Mouse (Mus musculus): ENCODE data around the gene Eddm3b.
"Not testable (repeated sequence)": the region's sequence is repeated elsewhere in the genome, so short reads cannot be mapped to it uniquely, and the experiment has no call there.

The Eddm3b gene

DNA sequence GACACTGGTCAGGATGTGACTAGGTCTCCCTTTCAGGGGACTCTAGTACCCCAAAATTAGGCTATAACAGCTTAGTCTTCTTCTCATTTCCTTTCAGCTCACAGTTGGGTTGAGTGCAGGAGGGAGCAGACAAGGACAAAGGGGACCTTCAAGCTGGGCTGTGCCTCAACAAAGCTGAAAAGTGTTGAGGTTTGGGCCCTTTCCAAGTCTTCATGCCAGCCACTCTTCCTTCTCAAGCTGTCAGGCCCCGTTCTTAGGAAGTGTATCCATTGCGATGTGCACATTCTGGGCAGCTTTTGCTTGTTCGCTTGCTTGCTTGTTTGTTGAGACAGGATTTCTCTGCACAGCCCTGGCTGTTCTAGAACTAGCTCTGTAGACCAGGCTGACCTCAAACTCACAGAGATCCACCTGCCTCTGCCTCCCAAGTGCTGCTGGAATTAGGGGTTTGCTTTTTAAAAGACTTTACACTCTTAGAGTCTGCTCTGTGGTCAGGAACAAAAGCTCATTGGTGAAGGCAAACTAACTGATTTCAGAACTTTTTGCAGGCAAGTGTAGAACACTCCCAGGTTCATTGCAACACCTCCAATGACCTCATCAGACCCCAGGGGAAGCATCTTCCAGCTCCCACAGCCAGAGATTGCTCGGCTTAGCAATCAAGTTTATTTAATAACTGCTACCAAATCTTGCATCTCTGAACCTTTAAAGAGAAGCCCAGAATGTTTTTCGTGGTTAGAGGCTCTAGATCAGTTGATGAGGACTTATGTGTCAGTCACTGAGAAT, 19.9 kb upstream of the Eddm3b start:
- no peak for DNase-seq (ENCODE audit: low read depth)

DNA sequence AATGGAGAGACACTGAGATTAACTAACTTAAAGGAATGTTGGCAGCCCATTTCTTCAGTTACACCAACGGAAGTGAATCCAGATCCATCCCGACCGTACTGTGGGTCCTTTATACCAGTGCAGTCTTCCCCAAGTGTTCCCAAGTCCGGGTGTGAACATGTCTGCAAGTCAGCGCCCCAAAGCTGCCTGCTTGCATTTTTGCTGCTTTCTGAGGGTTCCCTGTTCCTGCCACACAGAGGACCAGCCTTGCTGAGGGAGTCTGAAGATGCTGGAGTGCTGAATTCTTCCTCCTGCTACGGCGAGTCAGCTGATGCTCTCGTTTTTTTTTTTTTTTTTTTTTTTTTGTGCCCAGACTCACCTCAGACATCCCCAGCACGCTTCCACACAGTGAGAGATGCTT, 19.3 kb upstream of the Eddm3b start:
- DNase-seq (ENCODE audit: low read depth): no peak

DNA sequence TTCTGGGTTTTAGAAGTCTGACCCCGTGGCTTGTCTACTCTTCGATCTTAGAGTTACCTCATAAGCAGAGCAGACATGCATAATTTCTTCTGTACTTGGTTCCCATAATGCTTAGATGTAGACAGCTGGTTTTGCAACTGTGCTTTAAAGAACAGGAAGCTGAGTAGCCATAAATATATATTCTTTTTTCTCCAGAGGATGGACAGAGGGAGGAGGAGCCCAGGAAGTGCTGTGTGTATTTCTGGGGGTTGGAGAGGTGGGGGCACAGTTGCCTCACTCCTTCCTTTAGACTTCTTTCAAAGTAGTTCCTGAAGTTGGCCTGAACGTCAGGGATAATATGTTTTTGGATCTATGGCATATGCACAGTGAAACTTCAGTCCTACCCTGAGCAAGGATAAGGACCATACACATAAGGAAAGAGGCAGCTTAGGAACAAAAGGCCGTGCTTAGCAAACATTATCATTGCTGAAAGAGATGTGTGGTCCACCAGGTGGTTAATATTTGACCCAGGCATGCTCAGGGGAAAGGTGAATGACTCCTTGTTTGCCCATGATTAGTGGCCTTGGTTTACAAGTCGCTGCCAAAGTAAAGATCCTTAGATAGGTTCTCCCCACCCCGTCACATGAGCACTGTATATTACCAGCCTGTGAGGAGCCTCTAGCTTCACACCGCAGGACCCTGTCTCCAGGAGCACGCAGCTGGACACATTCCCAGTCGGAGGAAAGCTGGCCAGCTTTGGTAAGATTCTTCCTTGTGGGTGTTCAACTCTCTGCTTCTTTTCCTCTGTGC, 18.3 kb upstream of the Eddm3b start:
- DNase-seq (ENCODE audit: low read depth): no peak

DNA sequence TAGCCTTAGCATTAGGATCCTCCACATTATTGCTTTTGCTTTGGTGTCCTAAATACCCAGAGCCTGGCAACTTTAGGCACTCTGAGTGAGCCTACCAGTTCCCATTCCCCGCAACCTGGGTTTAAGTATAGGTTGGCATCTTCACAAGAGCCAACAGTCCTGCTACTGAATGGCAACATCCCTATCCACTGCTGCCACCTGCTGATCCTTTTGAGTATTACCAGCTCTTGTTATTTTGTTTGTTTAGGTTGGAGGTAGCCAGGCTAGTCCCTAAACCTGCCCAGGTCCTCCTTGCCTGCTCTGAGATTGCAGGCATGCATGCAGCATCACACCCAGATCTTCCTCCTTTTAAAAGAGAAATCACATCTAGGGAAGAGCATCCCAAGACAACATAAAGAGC, 15.9 kb upstream of the Eddm3b start:
- not testable (repeated sequence) for DNase-seq (ENCODE audit: low read depth)

DNA sequence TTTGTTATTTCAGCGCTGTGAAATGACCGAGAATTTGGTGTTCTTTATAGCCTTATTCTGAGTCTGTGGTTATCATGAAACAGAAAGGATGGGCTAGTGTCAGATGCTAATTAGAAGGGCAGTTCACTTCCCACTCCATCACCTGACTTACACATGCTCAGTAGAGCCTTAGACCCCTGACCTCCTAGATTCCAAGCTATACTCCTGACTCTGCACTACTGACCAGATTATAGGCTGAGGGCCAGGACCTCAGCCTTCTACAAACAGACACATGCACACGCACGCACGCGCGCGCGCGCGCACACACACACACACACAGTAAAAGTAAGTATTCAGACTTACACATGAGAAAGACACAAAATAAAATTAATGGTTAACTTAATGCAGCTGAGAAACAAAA, 15.3 kb upstream of the Eddm3b start:
- DNase-seq (ENCODE audit: low read depth): no peak

DNA sequence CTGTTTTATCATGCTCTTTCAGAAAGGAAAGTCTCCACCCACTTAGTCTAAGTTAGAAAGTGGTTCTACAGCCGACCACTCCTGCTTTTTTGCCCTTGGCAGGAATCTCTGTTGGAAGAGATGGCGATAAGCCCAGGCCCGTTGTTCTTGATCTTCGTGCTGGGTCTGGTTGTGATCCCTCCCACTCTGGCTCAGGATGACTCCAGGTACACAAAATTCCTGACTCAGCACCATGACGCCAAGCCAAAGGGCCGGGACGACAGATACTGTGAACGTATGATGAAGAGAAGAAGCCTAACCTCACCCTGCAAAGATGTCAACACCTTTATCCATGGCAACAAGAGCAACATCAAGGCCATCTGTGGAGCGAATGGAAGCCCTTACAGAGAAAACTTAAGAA, 12.9 kb upstream of the Eddm3b start:
- DNase-seq (ENCODE audit: low read depth): no peak

DNA sequence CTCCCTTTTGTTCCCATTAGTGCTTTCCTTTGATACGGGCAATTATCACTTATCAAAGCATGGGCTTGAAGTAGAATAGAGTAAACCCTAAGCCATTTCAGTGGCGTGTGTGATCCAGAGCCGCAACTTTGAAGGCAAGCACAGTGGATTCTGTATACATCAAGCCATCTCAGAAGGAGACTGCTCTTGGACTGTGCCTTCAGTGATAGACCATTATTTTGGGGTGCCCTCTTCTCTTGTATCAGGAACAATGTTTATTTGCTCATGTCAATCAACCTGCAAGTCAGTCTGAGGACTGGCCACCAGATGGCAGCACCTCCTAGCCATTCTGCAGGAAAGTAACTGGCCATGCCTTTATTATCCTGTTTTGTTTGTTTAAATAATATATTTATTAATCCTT, 11.0 kb upstream of the Eddm3b start:
- no peak for DNase-seq (ENCODE audit: low read depth)

DNA sequence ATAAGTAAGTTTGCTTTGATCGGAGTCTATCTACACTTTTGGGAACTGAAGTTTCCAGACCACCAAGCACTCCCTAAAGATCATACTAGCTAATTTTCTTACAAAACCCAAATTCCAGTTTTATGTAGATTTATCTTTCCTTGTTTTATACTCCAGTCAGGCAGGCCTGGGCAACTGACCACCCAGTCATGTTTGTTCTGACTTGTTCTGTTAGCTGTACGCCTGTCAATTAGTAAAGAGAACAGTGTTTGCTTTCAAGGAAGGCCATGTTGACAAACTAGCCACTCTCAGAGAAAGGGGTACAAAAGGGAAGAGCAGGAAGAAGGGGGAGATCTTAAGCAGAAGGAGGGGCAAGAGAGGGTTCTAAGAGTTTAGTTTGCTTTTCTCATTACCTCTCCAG, 9.9 kb upstream of the Eddm3b start:
- DNase-seq (ENCODE audit: low read depth): no peak

DNA sequence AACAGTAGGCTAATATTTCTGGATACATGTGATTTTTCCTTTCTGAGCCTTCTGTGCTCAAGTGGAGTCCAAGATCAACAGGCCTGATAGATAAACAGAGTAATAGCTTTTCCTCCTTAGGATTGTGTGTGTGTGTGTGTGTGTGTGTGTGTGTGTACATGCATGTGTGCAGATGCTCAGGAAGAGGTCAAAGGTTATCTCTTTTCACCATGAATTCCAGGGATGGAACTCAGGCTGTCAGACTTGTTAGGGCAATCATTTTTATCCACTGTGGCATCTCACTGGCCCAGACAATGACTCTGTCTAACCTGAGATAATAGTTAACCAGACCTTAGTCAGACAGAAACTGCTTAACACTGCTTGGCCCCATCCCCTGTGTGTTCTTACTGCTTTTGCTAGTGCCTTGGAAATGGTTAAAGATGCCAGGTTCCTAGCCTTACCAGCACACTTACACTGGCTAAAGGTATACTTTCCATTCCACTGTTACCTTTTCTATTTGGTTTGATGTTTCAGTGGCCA, 7.7 kb upstream of the Eddm3b start:
- no peak for DNase-seq (ENCODE audit: low read depth)

DNA sequence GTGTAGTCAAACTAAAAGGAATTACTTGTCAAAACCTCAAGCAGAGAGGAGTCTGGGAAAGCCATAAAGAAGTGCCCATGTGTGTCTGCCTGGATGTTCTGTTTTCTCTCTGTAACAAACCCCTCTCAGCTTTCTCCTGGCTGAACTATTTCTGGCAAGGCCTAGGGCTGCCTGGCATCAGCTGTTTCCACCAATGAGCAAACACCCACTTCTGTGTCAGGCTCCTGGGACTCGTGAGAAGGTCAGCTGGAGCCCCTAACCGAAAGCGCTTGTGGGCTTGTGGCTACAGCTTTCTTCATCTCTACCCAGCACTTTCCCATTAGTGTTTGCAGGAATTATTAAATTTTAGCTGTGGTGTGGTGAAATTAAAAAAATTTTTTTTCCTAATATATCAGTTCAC, 2.3 kb upstream of the Eddm3b start:
- DNase-seq (ENCODE audit: low read depth): no peak

DNA sequence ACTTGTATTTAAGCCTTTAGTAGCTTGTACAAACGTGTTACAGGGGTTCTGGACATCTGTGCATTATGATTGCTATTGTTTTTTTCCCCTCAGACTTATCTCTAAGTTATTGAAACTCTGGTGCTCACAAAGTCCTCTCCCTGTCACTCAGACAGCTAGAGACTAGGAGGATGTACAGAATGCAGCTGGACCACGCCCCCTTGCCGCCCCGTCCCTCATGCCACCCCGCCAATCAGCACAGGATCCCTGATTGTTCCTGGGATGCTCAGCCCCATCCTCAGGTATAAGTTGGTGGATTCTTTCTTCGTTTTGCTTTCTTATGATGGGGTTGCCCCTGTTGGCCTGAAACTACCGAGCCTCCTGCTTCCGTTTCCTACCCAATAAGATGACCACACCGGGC, 750 bp upstream of the Eddm3b start:
- DNase-seq (ENCODE audit: low read depth): no peak

DNA sequence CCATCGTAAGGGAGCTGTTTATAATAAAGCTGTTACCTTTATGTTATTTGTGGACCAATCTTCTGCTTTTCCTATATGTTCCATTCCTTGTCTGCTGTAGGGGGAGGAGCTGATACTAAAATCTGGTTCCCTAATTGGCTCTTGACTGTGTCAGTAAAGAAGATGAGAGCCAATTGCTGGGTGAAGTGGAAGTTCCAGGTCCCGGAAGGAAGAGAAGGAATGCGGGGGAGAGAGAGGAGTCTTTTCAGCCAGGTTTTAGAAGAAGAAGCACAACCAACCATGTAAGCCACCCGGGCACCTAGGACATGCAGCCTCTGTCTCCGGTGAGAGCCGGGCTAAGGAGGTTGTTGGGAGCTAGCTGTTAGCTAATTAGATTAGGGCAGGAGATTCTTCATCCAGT, 11.5 kb downstream of the Eddm3b start:
- DNase-seq (ENCODE audit: low read depth): no peak

DNA sequence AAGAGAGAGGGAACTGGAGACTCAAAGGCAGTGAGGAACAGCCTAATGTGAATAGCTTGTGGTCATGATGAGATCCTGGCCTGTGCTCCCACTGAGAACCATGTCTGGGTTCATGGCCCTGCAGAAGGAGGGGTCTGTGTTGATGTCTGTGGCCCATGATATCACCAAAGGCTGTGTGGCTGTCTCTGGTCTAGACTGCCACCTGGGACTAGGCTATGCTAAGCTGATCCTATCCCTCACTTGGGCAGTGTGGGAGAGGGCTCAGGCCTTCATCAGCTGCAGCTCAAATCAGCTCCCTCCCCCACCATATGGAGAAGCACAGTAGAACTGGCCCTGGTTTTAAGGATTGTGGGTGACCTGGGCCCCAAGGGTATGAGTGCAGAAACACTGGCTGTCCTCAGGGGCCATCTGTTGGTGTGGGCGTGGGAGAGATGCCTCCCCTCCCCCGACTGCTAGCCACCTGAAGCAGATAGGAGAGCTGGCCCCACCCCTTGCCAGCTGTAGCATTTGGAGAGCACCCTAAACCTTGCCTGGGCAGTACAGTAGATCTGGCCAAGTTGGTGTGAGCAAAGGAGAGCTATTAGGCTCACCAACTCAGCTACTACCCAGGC, 13.5 kb downstream of the Eddm3b start:
- DNase-seq (ENCODE audit: low read depth): no peak

DNA sequence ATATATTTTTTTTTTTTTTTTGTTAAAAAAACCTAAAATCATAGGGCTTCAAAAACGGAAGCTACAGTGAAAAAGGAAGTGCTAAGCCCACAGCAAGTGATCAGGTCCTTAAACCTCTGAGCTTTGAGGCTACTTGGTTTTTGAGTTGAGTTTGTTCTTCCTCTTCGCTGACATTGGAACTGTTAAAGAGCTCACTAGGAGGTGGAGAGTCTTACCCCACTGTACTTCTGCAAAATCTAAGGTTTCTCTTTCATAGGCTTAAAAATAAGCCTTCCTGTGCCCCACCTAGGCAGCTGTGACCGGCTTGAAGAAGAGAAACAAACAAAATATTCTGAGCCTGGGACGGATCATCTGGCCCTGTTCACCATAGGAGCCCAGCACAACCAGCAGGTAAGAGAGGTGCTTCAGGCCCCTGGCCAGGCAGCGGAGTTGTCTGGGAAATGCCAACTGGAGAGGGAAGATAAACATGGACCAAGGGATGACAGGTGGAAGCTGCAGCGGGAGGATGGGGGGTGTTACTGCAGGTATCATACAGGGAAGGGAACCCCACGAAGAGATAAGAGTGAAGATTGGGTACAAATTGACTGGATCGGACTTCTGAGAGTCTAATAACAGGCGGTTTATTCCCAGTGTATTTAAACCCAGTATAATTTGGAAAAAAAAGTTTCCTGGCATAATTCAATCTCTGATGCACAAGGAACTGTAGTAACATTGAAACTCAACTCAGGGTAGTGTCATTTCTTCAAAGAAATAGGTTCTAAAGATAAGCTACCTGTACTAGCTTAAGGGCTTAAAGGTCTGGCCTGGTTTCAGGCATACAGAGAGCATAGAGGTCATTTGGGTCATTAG, 14.8 kb downstream of the Eddm3b start:
- no peak for DNase-seq (ENCODE audit: low read depth)

DNA sequence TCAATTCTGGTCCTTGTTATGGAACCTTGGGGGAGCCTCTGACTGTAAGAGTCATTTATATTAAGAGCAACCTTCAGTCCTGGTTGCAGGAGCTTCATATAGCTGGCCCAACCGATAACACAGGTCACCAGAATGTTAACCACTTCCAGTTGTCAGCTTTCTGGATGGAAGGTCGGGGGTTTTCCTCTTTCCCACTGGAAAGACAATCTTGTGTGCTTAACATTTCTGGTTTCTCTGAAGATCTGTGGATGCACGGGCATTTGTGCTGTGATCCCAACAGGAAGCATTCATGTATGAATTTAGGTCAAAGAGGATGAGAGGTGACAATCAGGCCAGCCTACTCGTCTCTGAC, 15.4 kb downstream of the Eddm3b start:
- no peak for DNase-seq (ENCODE audit: low read depth)

DNA sequence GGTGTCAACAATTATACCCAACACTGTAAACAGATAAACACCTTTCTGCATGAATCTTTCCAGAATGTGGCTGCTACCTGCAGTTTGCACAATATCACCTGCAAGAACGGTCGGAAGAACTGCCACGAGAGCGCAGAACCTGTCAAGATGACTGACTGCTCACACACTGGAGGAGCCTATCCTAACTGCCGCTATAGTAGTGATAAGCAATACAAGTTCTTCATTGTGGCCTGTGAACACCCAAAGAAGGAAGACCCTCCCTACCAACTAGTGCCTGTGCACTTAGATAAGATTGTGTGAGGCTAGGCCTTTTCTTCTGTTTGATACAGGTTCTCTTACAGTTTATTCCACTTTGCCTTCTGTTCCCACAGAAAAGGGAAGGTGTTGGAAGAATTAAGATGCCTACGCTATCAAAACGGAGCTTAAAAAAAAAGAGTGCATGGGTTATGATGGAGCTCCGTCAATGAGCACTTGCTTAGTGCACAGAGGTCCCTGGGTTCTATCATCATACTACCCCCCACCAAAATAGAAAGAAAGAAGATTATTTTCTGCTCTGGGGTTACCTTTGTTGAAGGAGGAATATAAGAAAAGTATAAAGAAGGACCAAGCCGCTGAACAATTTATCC, 16.2 kb downstream of the Eddm3b start:
- no peak for DNase-seq (ENCODE audit: low read depth)

DNA sequence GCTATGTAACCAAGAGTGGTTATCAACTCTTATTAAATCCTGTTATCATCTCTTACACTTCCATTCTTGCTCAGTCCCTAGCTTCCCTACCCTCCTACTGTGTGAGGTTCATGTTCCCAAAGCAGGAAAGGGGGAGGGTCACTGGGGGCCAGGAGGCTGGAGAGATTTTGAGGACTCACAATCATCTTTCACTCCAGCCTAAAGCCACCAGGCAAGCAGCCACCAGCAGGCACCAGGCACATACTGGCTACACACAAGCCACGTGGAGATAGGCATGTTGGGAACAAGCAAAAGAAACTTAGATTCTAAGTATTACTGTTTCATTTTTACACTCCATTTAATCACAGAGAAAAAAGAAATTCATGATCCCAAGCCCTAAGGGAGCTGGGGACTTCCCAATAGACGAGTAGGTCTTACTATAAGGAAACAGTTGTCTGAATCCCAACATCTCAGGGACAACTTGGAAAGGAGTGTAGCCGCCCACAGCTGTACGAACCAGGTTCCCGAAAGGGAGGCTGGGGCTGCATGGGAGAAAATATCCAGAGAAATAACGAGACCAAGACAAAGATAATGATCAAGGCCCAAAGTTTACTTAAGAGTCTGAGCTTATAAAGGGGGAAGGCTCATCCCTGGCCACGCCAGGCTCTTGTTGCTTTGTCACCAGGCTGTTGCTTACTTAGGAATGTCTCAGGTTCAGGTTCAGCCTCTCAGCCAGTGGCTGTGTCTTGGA, 17.0 kb downstream of the Eddm3b start:
- no peak for DNase-seq (ENCODE audit: low read depth)

DNA sequence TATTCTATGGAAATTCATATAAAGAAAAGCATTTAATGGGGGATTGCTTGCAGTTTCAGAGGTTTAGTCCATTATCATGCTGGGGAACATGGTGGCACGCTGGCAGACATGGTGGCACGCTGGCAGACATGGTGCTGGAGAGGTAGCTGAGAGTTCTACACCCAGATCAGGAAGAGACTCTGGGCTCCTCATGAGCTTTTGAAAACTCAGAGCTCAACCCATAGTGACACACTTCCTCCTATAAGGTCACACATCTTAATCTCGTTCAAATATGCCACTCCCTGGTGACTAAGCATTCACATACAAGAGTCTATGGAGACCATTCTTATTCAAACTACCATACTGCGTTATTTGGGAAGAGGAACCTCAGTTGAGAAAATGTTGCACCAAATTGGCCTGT, 18.1 kb downstream of the Eddm3b start:
- DNase-seq (ENCODE audit: low read depth): no peak

DNA sequence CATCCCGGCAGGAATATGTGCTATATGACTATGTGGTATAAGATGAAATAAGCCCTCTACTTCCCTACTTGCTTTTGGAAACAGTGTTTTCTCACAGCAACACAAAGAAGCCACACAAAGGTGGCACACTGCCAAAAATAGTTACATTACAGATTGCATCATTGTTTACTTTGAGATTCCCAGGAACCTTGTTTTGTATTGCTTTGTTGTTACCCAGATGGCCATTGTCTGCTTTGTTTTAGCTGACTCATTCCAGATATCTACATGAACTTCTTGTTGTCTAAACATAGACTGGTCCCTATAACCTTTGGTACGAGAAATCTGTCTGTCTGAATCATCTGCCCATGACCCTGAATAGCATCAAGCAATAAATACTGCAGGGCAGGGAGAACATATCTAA, 26.1 kb downstream of the Eddm3b start:
- DNase-seq (ENCODE audit: low read depth): no peak

DNA sequence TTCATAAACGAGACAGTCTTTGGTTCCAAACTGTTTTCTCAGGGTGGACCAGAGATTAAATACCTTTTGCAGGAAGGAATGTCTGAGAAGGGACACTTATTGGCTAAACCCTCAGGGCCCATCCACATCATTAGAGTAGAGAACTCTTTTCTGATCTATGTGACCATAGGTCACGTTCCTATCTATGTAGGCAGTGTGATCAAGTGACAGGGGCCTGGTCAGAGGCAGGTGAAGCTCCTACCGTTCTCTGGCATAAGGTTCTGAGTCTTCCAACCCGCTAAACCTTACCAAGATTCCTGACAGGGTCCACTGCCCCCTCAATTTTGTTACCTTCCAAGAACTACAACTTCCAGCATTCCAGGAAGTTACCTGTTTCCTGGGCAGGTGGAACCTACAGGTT, 27.9 kb downstream of the Eddm3b start:
- no peak for DNase-seq (ENCODE audit: low read depth)

DNA sequence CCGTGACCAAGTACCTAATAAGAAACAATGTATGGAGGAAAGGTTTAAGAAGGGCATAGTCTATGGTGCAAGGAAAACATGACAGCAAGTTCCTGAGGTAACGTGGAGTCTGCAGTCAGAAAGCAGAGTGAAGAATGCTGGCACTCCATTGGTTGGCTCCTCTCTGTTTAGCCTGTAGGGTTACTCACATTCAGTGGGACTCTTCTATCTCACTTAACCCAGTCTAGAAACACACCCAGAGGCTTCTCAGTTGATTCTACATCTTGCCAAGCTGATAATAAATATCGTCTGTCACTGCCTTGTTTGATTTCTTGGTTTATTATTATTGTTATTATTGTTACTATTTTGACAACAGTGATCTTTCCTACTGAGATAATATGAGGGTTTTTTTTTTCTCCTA, 28.3 kb downstream of the Eddm3b start:
- DNase-seq (ENCODE audit: low read depth): no peak
